Mouse (Mus musculus) brain, embryonic 14.5 days (tissue): ENCODE measurements around the gene Lmna. TPM values are rescaled to one million over a fixed set of nuclear protein-coding genes. Genes with fewer than 3 reads are reported as not detected.
A peak's percentile ranks its signal among the peaks of the same experiment; 100 is the strongest.

Source experiments
- DNase-seq: peaks from one replicate; pipeline ENCODE4 v3.0.0-alpha.2; 2011; ENCODE audit warnings: low read depth
- CTCF ChIP-seq: fragments of 200-500 bp; IDR thresholded peaks from 2 replicates; pipeline ENCODE4 v1.5.1; 2012; ENCODE audit warnings: inconsistent platforms, mild to moderate bottlenecking, moderate library complexity, borderline replicate concordance; ENCODE audit not compliant: insufficient read depth, insufficient read length; ENCODE audit errors: extremely low read depth
- POLR2A ChIP-seq: fragments of 200-500 bp; IDR thresholded peaks from 2 replicates; pipeline ENCODE4 v1.6.1; 2012; ENCODE audit warnings: mild to moderate bottlenecking, inconsistent platforms, borderline replicate concordance; ENCODE audit not compliant: poor library complexity, insufficient read depth, insufficient read length, severe bottlenecking; ENCODE audit errors: extremely low read depth
- polyA plus RNA-seq: library from polyadenylated mRNA; depleted of rRNA; stranded (reverse); fragments of >200 nt; gene quantifications from 2 replicates; pipeline ENCODE4 v1.2.3, GENCODE M21; 2012; rRNA removed

Gene Lmna
- polyA plus RNA-seq, 1 experiment: 39.5 TPM

- TF ChIP-seq POLR2A (no peak), CTCF (no peak)
- no peak for DNase-seq
These were observed 62.0 kb downstream of the Lmna start for GRCm38 (mm10) chr3:88447676-88448183.

GRCm38 (mm10) chr3:88446471-88447123, 63.2 kb downstream of the Lmna start:
- no peak for DNase-seq
- TF ChIP-seq CTCF: no peak
- no peak for TF ChIP-seq POLR2A

- TF ChIP-seq CTCF (no peak), POLR2A (no peak)
- DNase-seq: no peak
These were observed 66.9 kb downstream of the Lmna start for GRCm38 (mm10) chr3:88442888-88443287.

- DNase-seq: no peak
- TF ChIP-seq POLR2A: no peak
- TF ChIP-seq CTCF: no peak
These were observed 67.3 kb downstream of the Lmna start for GRCm38 (mm10) chr3:88442488-88442887.

- no peak for TF ChIP-seq POLR2A
- TF ChIP-seq CTCF: peak; percentile 66; the same call in 1 of the 2 replicates
- peak; percentile 58 for DNase-seq
These were observed 69.0 kb downstream of the Lmna start for GRCm38 (mm10) chr3:88440500-88441381.

- TF ChIP-seq POLR2A (no peak), CTCF (no peak)
- DNase-seq: no peak
These were observed 70.2 kb downstream of the Lmna start for GRCm38 (mm10) chr3:88439582-88439981.

- no peak for TF ChIP-seq CTCF
- no peak for TF ChIP-seq POLR2A
- DNase-seq: no peak
These were observed 72.3 kb downstream of the Lmna start for GRCm38 (mm10) chr3:88437454-88437853.

- peak; percentile 79 for DNase-seq
- TF ChIP-seq CTCF (peak; percentile 59), POLR2A (no peak)
These were observed 73.2 kb downstream of the Lmna start for GRCm38 (mm10) chr3:88436395-88437201.

GRCm38 (mm10) chr3:88435515-88435914, 74.2 kb downstream of the Lmna start:
- no peak for DNase-seq

More at GRCm38 (mm10) chr3:88435515-88435914, 74.2 kb downstream of the Lmna start:
- TF ChIP-seq CTCF (no peak), POLR2A (no peak)

Other genes starting within 250 kb of the Lmna start
- 0.11 TPM in 1 of 2 replicates, not detected in the other for gene Gm38392, start 222.7 kb downstream of the Lmna start, polyA plus RNA-seq
- 3.0 and 3.6 TPM in 2 replicates for gene Tsacc, start 213.0 kb downstream of the Lmna start, polyA plus RNA-seq
- gene Cct3, start 212.8 kb downstream of the Lmna start, polyA plus RNA-seq: 337 and 373 TPM in 2 replicates
- 65.4 and 74.5 TPM in 2 replicates for gene Glmp, start 184.9 kb downstream of the Lmna start, polyA plus RNA-seq
- gene Tmem79, start 173.8 kb downstream of the Lmna start, polyA plus RNA-seq: 1.7 and 1.8 TPM in 2 replicates
- gene Smg5, start 173.7 kb downstream of the Lmna start, polyA plus RNA-seq: 108 and 120 TPM in 2 replicates
- 1.7 and 2.4 TPM in 2 replicates for gene Paqr6, start 145.4 kb downstream of the Lmna start, polyA plus RNA-seq
- gene Bglap3, start 137.2 kb downstream of the Lmna start, polyA plus RNA-seq: 0.08 and 0.28 TPM in 2 replicates
- gene Bglap2, start 131.3 kb downstream of the Lmna start, polyA plus RNA-seq: 1.2 TPM in 1 of 2 replicates, not detected in the other
- 0.30 and 0.63 TPM in 2 replicates for gene Bglap, start 125.5 kb downstream of the Lmna start, polyA plus RNA-seq
- 35.5 and 60.7 TPM in 2 replicates for gene Pmf1, start 99.6 kb downstream of the Lmna start, polyA plus RNA-seq
- 39.6 and 41.6 TPM in 2 replicates for gene Slc25a44, start 84.8 kb downstream of the Lmna start, polyA plus RNA-seq
- 57.1 and 57.6 TPM in 2 replicates for gene Sema4a, start 48.8 kb downstream of the Lmna start, polyA plus RNA-seq
- gene Mex3a, start 22.4 kb upstream of the Lmna start, polyA plus RNA-seq: 93.2 and 103 TPM in 2 replicates
- 1.7 and 2.4 TPM in 2 replicates for gene Rab25, start 38.3 kb upstream of the Lmna start, polyA plus RNA-seq
- 121 and 122 TPM in 2 replicates for gene Lamtor2, start 43.1 kb upstream of the Lmna start, polyA plus RNA-seq
- 108 and 113 TPM in 2 replicates for gene Ubqln4, start 43.8 kb upstream of the Lmna start, polyA plus RNA-seq
- gene Ssr2, start 65.9 kb upstream of the Lmna start, polyA plus RNA-seq: 170 and 185 TPM in 2 replicates
- gene Arhgef2, start 96.0 kb upstream of the Lmna start, polyA plus RNA-seq: 106 and 137 TPM in 2 replicates
- gene Rxfp4, start 143.2 kb upstream of the Lmna start, polyA plus RNA-seq: not detected in 2 replicates
- 115 and 169 TPM in 2 replicates for gene Khdc4, start 175.8 kb upstream of the Lmna start, polyA plus RNA-seq
- gene Rit1, start 206.9 kb upstream of the Lmna start, polyA plus RNA-seq: 45.2 and 49.2 TPM in 2 replicates